Mouse (Mus musculus) C2C12 (cell line): Measurements from ENCODE around the gene Nup107. TPM values are rescaled to one million over a fixed set of nuclear protein-coding genes. Genes with fewer than 3 reads are reported as not detected.
"Not testable (repeated sequence)": the region's sequence is repeated elsewhere in the genome, so short reads cannot be mapped to it uniquely, and the experiment has no call there.

Experiments used
- H3K27me3 ChIP-seq: one replicate; pipeline ENCODE4 v1.6.1; 2011; ENCODE audit not compliant: control insufficient read depth, insufficient read depth, insufficient read length
- H3K36me3 ChIP-seq: one replicate; pipeline ENCODE4 v1.6.1; 2011; ENCODE audit not compliant: control insufficient read depth, insufficient read depth
- H3K4me3 ChIP-seq: one replicate; pipeline ENCODE4 v1.5.1; 2011; ENCODE audit warnings: mild to moderate bottlenecking, control low read depth; ENCODE audit not compliant: poor library complexity, insufficient read depth, severe bottlenecking
- H3K79me2 ChIP-seq: one replicate; pipeline ENCODE4 v1.6.1; 2011; ENCODE audit not compliant: control insufficient read depth, insufficient read depth
- H3K79me3 ChIP-seq: one replicate; pipeline ENCODE4 v1.6.1; 2011; ENCODE audit warnings: low read depth, control low read depth
- H3ac ChIP-seq: one replicate; pipeline ENCODE3; 2011; ENCODE audit warnings: low read depth; ENCODE audit not compliant: control insufficient read depth, insufficient read length
- CEBPB ChIP-seq: IDR thresholded peaks from one replicate; pipeline ENCODE4 v1.6.1; 2011; ENCODE audit warnings: low read depth, mild to moderate bottlenecking, control low read depth, moderate library complexity
- CTCF ChIP-seq: IDR thresholded peaks from one replicate; pipeline ENCODE4 v1.5.1; 2011; ENCODE audit not compliant: control insufficient read depth, insufficient read depth, insufficient read length
- FOSL1 ChIP-seq: IDR thresholded peaks from one replicate; pipeline ENCODE4 v1.8.0; 2011; ENCODE audit warnings: mild to moderate bottlenecking, low read length; ENCODE audit not compliant: poor library complexity, insufficient read depth, severe bottlenecking
- MAX ChIP-seq: IDR thresholded peaks from one replicate; pipeline ENCODE4 v1.6.1; 2011; ENCODE audit warnings: mild to moderate bottlenecking, control low read depth
- MYOD1 ChIP-seq: IDR thresholded peaks from one replicate; pipeline ENCODE4 v1.6.1; 2011; ENCODE audit warnings: low read depth; ENCODE audit not compliant: control insufficient read depth, insufficient read length
- MYOG ChIP-seq: IDR thresholded peaks from one replicate; pipeline ENCODE4 v1.6.1; 2011; ENCODE audit not compliant: control insufficient read depth, insufficient read length; ENCODE audit errors: extremely low read depth
- USF1 ChIP-seq: IDR thresholded peaks from one replicate; pipeline ENCODE4 v1.6.1; 2011; ENCODE audit warnings: low read depth, mild to moderate bottlenecking, control low read depth, moderate library complexity
- polyA plus RNA-seq: library from polyadenylated mRNA; unstranded; fragments of >200 nt; fragmentation: generic; extraction: Trizol; gene quantifications from one replicate; pipeline ENCODE4 v1.2.1, GENCODE M21; 2012; ENCODE audit warnings: missing spikeins

Gene Nup107
- polyA plus RNA-seq, 1 experiment = 41.2 TPM

DNA sequence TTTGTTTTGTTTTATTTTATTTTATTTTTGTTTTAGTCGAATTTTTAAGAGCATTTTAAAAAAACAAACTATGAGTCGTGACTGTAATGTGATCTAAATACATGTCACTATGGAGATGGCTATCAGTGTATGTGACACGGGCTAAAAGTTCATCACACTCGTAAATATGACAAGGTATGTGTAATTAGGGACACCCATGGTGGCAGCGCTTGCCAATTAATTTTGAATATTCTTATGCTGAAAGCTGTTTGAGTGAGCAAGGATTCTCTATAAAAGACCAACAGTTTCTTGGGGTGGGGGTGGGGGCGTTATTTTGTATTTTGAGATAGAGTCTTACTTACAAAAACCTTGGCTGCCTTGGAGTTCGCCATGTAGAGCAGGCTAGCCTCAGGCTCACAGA is 66.8 kb downstream of the Nup107 start:
- no peaks in the 10 kb centered on the region for H3K79me3 ChIP-seq
- H3K27me3 ChIP-seq = no peaks in the 10 kb centered on the region
- no peaks in the 10 kb centered on the region for H3K79me2 ChIP-seq
- H3ac ChIP-seq = no peak overlapping the region
- no peaks in the 10 kb centered on the region for H3K36me3 ChIP-seq
- TF ChIP-seq USF1 (no peak), FOSL1 (no peak), CEBPB (no peak), CTCF (no peak), MYOD1 (no peak), MYOG (no peak), MAX (no peak)
- no peak overlapping the region for H3K4me3 ChIP-seq

DNA sequence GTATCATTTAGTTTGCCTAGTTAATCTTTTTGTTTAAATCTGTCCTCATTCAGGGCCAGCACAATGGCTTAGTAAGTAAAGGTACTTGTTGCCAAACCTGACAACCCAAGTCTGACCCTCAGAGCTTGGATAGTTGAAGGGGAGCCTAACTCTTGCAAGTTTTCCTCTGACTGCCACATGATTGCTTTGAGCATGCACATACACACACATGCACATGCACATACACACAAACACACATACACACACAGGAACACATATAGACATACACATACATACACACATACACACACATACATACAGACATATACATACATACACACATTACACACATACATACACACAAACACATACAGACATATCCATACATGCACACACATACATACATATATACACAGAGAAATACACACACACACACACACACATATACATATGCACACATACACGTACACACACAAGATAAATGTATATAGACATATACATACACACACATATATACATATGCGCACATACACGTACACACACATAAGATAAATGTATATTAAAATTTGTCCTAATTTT is 67.6 kb downstream of the Nup107 start:
- Histone ChIP-seq H3K4me3 (no peak overlapping the region), H3ac (no peak overlapping the region), H3K27me3 (no peaks in the 10 kb centered on the region), H3K79me2 (no peaks in the 10 kb centered on the region), H3K79me3 (no peaks in the 10 kb centered on the region), H3K36me3 (no peaks in the 10 kb centered on the region)
- no peak for TF ChIP-seq FOSL1
- no peak for TF ChIP-seq MAX
- no peak for TF ChIP-seq CTCF
- no peak for TF ChIP-seq MYOD1

DNA sequence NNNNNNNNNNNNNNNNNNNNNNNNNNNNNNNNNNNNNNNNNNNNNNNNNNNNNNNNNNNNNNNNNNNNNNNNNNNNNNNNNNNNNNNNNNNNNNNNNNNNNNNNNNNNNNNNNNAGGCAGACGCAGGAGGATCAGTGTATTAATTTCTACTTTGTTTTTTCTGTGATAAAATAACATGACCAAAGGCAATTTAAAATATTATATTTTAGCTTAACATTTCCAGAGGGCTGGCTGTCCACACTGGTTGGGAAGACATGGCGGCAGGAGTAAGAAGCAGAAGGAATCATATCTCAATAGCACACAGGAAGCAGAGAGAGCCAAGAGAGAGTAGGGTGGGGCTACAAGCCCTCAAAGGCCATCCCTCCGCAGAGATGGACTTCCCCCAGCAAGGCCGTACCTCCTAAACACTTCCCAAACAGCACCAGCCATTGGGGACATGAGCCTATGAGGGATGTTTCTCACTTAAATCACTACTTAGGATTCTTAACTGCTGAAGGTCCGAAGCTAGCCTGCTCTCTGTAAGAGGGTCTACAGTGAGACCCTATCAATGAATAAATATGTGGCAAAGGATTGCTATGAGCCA is 68.3 kb downstream of the Nup107 start:
- Histone ChIP-seq H3K36me3 (no peaks in the 10 kb centered on the region), H3K4me3 (no peak overlapping the region), H3K79me2 (no peaks in the 10 kb centered on the region), H3K27me3 (no peaks in the 10 kb centered on the region), H3K79me3 (no peaks in the 10 kb centered on the region), H3ac (no peak overlapping the region)
- TF ChIP-seq CEBPB = no peak

DNA sequence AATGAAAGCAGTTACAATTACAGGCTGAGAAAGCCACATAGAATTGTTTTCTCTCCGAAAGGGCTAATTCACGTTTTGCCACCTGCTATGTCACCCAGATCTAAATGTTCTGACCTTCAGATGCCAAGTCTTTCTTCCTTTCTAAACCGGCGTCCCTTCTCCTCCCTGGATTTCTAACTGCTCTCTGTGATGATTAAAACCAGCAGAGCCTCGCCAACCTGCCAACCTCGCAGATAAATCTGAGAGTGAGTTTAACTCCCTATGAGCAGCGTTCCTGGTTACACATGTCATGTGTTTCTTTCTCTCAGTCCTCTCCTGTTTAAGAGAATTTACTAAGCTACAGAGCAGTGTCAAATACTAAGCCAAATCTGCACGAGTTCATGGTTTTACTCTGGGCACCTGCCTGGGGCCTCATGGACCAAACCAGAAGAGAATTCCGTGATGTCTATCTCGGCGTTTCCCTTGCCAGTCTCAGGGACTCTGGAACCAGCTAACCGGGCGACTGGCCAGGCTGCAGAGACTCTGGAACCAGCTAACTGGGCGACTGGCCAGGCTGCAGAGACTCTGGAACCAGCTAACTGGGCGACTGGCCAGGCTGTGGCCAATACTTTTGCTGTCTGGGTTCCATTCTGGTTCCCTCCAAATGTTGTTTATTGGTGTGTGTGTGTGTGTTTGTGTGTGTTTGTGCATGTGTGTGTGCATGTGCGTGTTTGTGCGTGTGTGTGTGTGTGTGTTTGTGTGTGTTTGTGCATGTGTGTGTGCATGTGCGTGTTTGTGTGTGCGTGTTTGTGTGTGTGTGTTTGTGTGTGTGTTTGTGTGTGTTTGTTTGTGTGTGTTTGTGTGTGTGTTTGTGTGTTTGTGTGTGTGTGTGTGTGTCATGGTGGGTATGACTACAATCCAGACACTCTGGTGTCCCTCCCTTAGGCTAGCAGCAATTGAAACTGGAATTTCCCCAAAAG is 74.1 kb downstream of the Nup107 start:
- Histone ChIP-seq H3K36me3 (no peaks in the 10 kb centered on the region), H3K4me3 (no peak overlapping the region), H3K27me3 (no peaks in the 10 kb centered on the region), H3K79me2 (no peaks in the 10 kb centered on the region), H3ac (no peak overlapping the region), H3K79me3 (no peaks in the 10 kb centered on the region)
- TF ChIP-seq CTCF (no peak), MYOD1 (no peak), MAX (no peak), FOSL1 (no peak), CEBPB (no peak), USF1 (no peak), MYOG (no peak)

DNA sequence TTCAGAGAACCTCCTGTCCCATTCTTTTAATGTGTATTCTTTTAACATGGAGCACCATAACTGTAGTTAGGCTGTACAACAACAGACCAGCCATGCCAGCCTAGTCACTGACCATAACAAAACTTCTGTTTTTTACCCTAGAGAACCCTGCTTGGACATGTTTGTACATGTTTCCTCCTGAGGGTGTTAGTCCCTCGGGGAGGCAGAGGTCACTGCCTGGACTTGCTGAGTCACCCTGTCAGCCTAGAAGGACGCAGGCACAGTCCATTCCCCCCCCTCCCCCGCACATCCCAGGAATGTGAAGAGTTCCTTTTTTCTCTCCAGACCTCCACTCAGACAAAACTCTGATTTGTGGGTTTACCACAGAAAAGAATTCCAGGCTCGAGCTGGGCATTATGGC is 74.9 kb downstream of the Nup107 start:
- no peaks in the 10 kb centered on the region for H3K27me3 ChIP-seq
- no peaks in the 10 kb centered on the region for H3K36me3 ChIP-seq
- no peaks in the 10 kb centered on the region for H3K79me2 ChIP-seq
- TF ChIP-seq FOSL1 (peak; percentile 90), CTCF (no peak)
- no peaks in the 10 kb centered on the region for H3K79me3 ChIP-seq
- H3ac ChIP-seq = no peak overlapping the region
- H3K4me3 ChIP-seq = no peak overlapping the region

DNA sequence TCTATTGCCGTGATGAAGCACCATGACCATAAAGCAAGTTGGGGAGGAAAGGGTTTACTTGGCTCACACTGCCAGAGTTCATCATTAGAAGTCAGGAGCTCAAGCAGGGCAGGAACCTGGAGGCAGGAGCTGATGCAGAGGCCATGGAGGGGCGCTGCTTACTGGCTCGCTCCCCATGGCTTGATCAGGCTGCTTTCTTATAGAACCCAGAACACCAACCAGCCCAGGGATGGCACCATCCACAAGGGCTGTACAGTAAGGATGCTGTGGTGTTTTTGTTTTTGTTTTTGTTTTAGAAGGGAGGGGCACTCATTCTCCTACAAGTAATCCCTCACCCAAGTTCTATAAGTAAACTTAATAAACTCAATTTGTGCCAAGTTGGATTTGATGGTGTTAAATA is 75.8 kb downstream of the Nup107 start:
- TF ChIP-seq CEBPB (no peak), MAX (no peak), MYOD1 (no peak), CTCF (no peak), MYOG (no peak), FOSL1 (no peak), USF1 (no peak)
- no peak overlapping the region for H3ac ChIP-seq
- no peaks in the 10 kb centered on the region for H3K27me3 ChIP-seq
- no peaks in the 10 kb centered on the region for H3K79me2 ChIP-seq
- H3K36me3 ChIP-seq = no peaks in the 10 kb centered on the region
- no peak overlapping the region for H3K4me3 ChIP-seq
- no peaks in the 10 kb centered on the region for H3K79me3 ChIP-seq

DNA sequence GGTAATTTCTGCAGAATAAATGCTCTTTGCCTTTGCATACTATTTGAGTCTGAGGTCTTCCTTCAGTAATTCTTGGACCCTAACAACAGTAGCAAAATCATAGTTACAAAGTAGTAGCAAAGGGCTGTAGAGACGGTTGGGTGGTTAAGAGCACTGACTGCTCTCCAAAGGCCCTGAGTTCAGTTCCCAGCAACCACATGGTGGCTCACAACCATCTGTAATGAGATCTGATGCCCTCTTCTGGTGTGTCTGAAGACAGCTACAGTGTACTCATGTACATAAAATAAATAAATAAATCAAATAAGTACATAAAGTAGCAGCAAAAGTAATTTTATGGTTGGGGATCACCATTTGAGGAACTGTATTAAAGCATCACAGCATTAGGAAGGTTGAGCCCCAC is 76.9 kb downstream of the Nup107 start:
- not testable (repeated sequence) for H3ac ChIP-seq, H3K79me2 ChIP-seq, H3K36me3 ChIP-seq, H3K27me3 ChIP-seq, H3K4me3 ChIP-seq, H3K79me3 ChIP-seq
